Mouse (Mus musculus): ENCODE measurements around the gene Aldoart2. TPM values are rescaled to one million over a fixed set of nuclear protein-coding genes. Genes with fewer than 3 reads are reported as not detected.
"Not testable (repeated sequence)": the region's sequence is repeated elsewhere in the genome, so short reads cannot be mapped to it uniquely, and the experiment has no call there.

The Aldoart2 gene
- not detected for total RNA-seq (2021)
- long read RNA-seq, experiment 1 = 0 reads
- long read RNA-seq, experiment 2 = 0 reads

GRCm38 (mm10) chr12:55565206-55565605 is at the start of gene Aldoart2:
TSS of gene Aldoart2 (plus strand) at chr12:55565239.
- DNase-seq = no peak
- intact Hi-C loops (cut with DNase I) = no loop called here

DNA sequence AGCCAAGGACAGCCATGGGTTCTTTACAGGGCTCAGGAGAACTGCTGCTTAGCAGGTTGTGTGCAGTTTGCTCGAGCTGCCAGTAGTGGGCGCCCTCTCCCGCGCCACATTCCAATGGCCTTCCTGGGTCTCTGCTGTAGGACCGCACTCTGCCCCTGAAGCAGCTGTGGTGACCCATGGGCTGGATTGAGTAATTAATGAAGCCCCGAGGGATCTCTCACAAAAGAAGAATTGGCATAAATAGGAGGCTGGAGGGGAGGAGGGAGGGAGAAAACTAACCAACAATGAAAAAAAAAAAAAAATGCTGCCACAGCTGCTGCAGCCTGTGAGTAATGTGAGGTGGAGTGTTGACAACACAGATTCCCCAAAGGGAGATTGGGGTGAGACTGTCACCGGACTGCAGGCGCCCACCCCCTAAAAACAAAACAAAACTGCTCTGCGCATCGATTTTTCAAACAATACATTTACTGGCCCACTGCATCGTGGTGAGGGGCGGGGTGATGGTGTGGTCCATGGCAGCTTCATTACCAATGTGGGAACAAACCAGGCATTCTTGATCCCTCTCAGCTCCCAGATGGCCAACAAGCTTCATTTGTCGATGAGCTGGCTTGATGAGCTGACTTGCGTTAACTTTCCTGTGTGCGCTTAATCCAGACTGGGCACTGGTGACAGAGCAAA is 46.8 kb upstream of the Aldoart2 start:
- peak; percentile 60 to 68 for DNase-seq
- intact Hi-C loops (cut with DNase I) = no loop called here

GRCm38 (mm10) chr12:55526983-55527752 is 37.9 kb upstream of the Aldoart2 start:
- intact Hi-C loops (cut with DNase I) = no loop called here
- no peak for DNase-seq

DNA sequence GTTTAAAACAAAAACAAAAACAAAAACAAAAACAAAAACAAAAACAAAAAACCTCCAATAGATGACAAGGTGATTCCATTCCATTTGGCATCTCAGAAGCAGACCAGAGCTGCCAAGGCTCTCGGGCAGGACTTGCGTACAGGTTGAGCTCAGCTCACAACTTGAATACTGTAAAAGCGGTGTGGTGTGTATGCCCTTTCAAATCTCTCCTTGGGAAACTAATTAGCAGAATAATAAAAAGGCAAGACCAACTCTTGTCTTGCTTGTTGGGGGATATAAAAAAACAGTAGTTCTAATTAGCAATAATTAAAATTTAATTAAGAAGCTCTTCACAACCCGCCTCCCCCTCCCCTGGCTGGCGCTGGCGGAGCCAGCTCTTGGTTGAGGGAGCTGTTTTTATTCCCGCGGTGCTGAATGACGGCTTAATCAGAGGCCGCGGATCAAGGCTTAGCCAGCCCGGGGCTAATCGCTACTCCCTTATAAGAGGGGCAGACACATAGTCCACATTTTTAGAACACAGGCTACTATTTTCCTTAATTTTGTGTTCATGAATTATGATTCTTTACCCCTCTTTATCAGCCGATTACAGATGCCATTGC is 28.4 kb upstream of the Aldoart2 start:
- DNase-seq = peak in 1 of 2 experiments; percentile 19

GRCm38 (mm10) chr12:55537742-55538141 is 27.3 kb upstream of the Aldoart2 start:
- DNase-seq = no peak
- intact Hi-C loops (cut with DNase I) = no loop called here

More for the DNA sequence above, 28.4 kb upstream of the Aldoart2 start:
- intact Hi-C loops (cut with DNase I) = no loop called here

DNA sequence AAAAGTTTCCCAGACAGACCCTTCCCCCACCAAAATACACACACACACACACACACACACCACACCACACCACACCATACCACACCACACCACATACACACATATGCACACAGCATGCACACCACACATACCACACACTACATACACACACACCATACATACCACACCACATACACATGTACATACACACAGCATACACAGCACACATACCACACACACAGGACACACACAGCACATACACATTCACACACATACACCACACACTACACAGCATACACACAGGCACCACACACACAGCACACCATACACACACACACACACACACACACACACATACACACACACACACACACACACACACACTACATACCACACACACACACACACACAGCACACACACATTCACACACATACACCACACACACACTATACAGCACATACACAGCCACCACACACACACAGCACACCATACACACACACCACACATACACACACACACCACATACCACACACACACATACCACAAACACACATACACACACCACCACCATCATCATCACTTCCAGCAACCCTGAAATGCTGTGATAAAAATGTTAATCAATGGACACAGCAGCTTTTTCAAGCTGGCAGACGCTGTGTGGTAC is 26.6 kb upstream of the Aldoart2 start:
- DNase-seq = no peak
- intact Hi-C loops (cut with DNase I) = no loop called here

- intact Hi-C loops (cut with DNase I) = no loop called here
- no peak for DNase-seq
Observed at GRCm38 (mm10) chr12:55539157-55539556, 25.9 kb upstream of the Aldoart2 start.

DNA sequence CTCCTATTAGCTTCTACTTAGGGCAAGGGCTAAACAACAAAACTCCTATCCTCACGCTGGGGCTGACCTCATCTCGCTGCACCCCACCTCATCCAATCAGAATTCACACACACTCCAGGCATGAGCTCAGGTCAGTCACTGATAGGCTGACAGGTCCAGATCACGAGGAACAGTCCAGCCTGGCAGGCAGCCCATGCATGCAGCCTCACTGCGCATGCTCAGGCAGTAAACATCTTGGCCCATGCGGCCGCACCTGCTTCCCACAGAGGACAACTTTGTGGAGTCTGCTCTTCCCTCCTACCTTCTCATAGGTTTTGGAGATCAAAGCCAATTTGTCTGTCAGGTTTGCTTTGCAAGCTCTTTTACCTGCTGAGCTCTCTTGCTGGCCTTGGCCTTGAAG is 10.1 kb upstream of the Aldoart2 start:
- intact Hi-C loops (cut with DNase I); DNase-seq: not testable (repeated sequence)

DNA sequence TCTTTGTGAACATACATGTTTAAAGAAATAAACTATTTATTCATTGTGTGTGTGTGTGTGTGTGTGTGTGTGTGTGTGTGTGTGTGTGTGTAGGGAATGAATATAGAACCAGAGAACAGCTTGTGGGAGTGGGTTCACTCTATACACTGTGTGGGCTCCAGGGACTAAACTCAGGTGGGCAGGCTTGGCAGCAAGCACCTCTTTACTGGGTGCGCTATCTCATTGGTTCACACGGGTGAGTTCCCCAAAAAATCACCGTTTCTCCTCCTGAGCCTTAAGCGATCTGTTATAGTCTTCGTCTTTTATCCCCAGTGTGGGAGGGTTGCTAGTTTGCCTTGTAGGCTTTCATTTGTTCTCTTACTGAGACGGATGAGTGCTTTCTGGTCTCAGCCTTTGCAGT is 7.2 kb upstream of the Aldoart2 start:
- intact Hi-C loops (cut with DNase I) = no loop called here
- no peak for DNase-seq

- DNase-seq = no peak
- intact Hi-C loops (cut with DNase I) = no loop called here
Observed at GRCm38 (mm10) chr12:55559184-55559855, 5.7 kb upstream of the Aldoart2 start.

DNA sequence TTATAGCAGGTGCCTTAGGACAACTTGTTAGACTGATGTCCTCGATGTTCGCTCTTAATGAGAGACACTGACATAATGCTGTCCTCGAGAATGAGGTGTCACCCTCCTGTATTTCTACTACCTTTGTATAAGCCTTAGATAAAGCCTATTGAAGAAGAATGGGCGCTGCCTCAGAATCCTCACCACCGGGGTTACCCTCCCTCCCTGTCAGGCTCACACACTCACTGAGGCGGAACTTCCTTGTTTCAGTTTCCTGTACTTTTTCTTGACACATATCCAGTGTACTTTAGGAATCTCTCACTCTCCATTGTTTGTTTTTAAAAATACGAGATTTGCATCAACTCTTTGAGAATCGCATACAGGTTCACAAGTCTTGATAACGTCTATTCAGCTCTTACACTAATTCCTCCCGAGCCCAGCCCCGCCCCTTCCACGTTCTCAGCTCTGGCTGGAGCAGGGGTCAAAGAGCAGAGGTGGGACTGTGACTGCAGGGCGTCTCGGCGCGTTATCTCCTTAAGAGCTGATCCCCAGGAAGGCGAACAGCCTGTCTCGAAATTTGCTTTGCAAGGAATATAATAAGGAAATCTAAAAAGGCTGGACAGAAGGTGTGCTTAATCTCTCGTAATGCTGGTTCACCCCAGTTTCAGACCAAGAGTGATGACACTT is 4.9 kb upstream of the Aldoart2 start:
- DNase-seq = peak in 1 of 2 experiments; percentile 7
- intact Hi-C loops (cut with DNase I) = no loop called here

- DNase-seq = no peak
- intact Hi-C loops (cut with DNase I) = no loop called here
Observed at GRCm38 (mm10) chr12:55563742-55564141, 1.3 kb upstream of the Aldoart2 start.

DNA sequence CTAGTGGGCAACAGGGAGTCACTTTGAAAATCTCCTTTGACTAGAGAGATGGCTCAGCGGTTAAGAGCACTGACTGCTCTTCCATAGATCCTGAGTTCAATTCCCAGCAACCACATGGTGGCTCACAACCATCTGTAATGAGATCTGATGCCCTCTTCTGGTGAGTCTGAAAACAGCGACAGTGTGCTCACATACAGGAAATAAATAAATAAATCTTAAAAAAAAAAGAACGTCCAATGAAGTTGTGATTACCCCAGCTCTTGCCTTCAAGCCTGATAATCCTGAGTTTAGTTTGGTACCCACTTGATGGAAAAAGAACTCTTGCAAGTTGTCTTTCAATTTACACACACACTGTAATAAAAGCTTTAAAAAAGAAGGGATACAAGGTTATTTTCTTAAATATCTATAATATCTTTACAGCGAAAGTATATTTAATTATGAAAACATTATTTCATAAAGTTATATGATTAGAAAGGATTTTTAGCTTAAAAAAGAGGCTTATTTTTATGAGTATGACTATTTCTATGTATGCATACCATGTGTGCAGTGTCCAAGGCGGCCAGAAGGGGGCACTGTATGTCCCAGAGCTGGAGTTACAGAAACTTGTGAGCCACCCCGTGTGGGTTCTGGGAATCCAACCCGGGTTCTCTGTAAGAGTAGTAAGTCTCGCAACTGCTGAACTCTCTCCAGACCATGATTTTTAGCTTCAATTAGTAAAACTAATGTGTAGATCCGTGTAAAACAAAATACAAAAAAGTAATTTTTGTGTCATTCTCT is 664 bp upstream of the Aldoart2 start:
- no peak for DNase-seq
- intact Hi-C loops (cut with DNase I) = no loop called here

GRCm38 (mm10) chr12:55565867-55566266 is 828 bp downstream of the Aldoart2 start:
- DNase-seq = no peak
- intact Hi-C loops (cut with DNase I) = no loop called here

DNA sequence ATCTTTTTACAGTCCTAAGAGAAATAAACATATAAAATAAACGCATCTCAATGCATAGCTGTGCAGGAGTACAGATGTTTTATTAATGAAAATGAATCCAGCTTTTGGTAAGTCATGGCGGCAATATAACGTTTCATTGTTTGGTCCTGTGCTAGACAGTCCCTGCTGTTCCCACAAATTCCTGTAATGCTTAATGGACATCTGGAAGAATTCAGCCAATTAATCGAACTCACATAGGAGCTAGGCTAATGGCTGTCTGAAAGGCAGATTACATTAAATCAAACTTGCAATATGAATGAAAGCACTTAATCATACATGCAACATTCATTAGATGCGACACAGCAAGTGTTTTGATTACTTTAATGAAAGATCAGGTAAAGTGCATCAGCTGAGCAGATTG is 1.8 kb downstream of the Aldoart2 start:
- intact Hi-C loops (cut with DNase I) = no loop called here
- DNase-seq = no peak

DNA sequence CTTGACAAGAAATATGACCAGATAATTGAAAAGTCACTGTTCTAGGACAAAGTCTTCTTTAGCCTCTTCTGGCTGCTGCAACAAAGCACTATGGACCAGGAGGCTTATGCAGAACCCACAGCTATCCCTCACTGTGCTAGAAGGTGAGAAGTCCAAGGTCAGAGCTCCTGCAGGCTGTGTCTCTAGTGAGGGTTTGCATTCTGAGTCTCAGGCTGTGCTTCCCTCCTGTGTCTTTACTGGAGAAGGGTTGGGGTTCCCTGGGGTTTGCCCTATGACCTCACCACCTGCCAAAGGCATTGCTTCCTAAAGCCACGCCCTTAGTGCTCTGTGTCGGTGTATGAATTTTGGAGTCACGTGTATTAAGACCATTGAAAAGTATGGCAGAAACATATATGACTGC is 3.4 kb downstream of the Aldoart2 start:
- DNase-seq = no peak
- intact Hi-C loops (cut with DNase I) = no loop called here

DNA sequence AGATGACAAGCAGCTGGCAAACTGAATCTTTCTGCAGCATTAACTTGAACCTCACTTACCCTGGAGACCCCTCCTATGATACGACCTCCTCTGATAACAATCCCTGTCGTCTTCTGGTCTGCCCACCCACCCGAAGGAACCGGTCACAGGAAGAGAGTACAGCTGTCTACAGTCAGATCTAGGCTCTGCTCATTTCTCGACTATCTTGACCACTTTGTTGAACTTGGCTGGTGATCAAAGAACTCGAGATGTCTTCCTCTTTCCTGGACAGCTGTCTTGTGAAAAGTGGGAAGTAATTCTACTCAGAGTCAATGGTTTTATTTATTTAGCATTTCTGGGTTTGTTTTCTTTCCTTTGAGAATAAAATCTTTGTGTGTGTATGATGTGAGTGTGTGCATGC is 4.6 kb downstream of the Aldoart2 start:
- no peak for DNase-seq

GRCm38 (mm10) chr12:55570646-55571045 is 5.6 kb downstream of the Aldoart2 start:
- DNase-seq = no peak
- intact Hi-C loops (cut with DNase I) = no loop called here

More for the DNA sequence above, 4.6 kb downstream of the Aldoart2 start:
- intact Hi-C loops (cut with DNase I) = no loop called here

- no peak for DNase-seq
- intact Hi-C loops (cut with DNase I) = no loop called here
Observed at GRCm38 (mm10) chr12:55571181-55571580, 6.1 kb downstream of the Aldoart2 start.
